Mouse (Mus musculus): ENCODE data around the gene Acsm5.

Acsm5 gene

DNA sequence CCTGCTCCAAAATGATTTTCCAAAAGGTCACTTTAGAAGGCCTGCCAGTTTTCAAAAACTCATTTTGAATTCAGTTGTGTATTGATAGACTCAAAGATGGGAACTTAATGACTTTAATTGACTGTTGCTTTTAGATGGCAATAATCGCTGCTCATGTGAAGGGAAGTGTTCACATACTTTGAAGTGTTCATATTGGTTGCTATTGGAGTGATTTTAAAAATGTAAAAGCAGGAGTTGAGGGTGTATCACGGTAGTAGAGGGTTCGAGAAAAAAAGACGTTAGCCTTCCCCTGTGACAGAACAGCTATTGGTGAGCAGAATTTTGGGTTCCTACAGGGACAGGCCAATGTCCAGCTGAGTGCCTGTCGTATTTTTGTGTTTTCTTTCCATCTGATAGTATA lies at the start of gene Acsm5:
TSS of gene Acsm5 (plus strand) at position 301 of the 400 bp plus-strand sequence.
- no peak for DNase-seq (ENCODE audit: low read depth, low spot score)

DNA sequence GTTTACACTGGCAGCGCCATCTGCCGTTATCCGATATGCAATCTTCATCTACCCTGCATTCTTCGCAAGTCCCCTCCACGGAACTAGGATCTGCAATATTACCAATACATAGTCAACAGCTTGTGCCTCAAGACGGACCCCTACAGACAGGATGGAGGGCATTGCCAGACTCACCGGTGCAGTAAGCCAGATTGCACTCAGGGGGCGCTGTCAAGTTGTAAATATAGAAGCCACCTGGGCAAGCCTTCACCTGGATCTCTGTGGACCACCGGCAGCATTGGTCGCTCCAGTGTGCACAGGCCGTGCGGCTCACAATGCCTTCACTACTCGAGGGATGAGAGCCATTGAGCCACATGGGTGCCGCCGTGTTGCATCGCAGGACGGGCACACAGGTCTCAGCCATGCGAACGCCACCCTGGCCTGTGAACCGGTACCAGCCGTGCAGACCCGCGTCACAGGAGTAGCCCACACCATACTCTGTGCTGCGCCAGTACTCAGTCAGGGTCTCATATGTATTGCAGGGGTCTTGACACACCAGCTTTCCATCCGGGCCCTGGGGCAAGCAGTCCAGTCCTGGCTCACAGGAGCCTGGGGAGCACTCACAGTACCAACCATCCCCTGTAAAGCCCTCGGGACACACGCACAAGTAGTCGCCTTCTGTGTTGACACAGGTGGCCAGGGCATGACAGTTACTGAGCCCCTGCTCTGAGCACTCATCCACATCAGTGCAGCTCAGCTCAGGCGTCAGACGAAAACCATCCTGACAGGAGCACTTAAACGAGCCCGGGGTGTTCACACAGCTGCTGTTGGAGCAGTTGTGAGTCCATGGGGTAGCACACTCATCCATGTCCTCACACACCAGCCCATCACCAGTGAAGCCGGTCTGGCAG lies 42.5 kb upstream of the Acsm5 start:
- no peak for DNase-seq (ENCODE audit: low read depth, low spot score)

DNA sequence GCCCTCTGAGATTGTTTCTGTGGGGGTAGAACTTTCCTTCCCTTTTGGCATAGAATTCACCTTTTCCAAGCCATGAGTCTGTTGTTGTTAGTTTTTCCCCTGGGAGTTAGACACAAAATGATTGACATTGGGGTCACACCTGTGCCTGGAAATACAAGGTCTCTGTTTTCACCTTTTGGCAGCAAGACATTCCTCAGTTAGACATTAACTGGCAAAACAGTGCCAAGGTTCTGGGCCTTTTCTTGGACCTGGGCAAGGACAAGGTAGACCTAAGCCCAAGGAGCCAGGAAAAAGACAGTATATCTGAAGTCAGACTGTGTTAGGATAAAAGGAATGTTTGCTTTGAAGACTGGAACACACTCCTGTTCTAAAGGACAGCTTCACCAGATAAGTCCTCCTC lies 40.0 kb upstream of the Acsm5 start, which contains the start of gene Umod:
TSS of gene Umod (minus strand) at position 27 of the 400 bp plus-strand sequence.
- no peak for DNase-seq (ENCODE audit: low read depth, low spot score)

DNA sequence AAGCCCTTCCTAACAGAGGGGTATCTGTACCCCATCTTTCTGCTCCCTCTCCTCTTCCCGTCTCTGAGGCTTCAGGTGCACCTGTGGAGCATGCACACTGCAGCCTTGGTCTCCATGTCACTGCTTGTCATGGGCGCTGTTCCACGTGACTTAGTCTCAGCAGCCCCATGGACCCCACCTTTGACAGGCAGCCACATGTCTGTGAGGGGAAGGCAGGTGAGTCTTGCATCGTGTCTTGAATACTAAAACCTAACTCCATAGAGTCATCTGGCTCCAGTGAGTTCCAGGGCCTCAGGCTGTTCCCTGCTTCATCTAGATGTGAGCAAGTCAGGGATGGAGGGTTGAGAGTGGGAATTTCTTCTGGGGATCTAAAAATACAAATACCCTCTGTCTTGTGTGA lies 35.1 kb upstream of the Acsm5 start:
- no peak for DNase-seq (ENCODE audit: low read depth, low spot score)

DNA sequence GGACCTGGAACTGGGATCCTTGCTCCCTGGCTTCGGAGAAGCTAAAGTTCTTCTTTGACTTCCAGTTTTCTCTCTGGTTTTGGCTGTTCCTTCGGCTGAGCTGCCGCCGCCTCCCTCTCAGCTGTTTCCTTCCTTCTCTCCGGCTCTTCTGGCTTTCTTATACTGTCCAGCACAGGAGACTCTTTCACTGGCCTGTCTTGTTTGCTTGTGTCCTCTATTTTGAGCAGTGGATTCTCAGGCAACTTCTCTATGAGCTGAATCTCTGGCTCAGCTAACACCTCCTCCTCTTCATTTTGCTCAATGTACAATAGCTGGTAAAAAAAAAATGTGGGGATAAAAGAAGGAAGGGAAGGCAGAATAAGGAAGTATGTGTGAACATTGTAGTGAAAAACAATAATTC lies 32.6 kb upstream of the Acsm5 start:
- DNase-seq (ENCODE audit: low read depth, low spot score), result no peak

DNA sequence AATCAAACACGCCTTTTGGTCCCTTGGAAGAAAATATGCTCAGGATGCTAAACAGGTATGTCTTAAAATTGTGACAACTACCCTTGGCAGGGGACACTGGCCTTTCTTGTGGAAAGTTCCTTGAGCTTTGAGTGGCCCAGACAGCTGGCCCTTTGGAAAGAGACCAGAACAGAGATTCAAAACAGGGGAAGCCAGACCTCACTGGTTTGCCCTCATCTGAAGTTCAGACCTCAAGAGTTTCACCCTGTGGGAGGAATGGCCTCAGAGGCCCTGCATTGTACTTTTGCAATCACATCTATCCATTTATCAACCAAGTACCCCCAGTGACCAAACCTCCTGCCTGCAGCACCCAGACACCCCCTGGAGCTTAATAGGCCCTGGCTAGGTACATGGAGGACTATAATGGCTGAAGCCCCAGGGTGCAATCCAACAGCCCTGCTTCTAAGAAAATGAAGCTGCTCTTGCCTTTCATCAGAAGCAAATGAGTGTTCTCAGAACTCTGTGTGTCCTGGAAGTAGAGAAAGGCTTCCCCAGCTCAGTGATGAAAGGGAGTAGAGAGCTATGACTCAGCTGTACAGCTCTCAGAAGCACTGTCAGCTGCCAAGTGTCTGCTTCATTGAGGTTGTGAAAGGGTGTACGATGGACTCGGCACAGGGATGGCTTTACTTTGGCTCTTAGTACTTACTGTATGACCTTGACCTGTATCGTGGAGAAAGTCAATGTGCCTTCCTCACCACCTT lies 29.1 kb upstream of the Acsm5 start:
- no peak for DNase-seq (ENCODE audit: low read depth, low spot score)

DNA sequence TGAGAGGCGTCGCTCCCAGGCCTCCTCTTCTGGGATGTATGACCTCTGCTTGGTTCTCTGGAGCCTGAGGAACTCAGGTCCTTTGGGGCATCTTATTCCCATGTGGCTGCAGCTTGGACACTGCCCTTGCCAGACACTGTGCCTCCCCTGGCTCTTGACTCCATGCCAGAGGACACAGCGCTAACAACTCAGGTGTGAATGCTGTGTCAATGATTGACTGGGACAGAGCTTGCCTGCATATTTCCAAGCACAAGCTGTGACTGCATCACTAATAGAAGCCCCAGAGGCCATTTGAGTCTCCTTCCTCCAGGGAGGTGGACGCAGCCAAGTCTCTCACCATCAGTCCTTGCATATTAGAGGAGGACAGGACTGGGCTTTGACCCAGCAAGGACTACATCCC lies 8.1 kb upstream of the Acsm5 start:
- DNase-seq (ENCODE audit: low read depth, low spot score), result no peak

DNA sequence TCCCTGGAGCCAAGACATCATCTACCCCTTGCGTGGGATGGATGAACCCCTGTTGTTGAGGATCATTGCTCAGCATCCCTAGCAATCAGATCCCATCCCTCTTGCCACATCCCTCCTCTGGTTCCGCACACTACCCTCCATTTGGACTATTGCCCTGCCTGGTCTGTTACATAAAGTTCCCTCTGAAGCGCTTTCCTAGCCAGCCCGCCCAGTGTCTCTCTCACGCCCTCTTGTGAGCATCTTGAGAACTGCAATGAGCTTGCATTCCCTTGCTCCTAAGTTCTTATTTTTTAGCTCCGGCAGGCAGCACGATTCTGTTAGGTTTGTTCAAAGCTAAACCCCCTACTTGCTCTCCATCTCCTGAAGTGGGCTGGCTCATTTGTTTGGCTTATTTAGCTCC lies 6.2 kb upstream of the Acsm5 start:
- peak; percentile 8 for DNase-seq (ENCODE audit: low read depth, low spot score)

DNA sequence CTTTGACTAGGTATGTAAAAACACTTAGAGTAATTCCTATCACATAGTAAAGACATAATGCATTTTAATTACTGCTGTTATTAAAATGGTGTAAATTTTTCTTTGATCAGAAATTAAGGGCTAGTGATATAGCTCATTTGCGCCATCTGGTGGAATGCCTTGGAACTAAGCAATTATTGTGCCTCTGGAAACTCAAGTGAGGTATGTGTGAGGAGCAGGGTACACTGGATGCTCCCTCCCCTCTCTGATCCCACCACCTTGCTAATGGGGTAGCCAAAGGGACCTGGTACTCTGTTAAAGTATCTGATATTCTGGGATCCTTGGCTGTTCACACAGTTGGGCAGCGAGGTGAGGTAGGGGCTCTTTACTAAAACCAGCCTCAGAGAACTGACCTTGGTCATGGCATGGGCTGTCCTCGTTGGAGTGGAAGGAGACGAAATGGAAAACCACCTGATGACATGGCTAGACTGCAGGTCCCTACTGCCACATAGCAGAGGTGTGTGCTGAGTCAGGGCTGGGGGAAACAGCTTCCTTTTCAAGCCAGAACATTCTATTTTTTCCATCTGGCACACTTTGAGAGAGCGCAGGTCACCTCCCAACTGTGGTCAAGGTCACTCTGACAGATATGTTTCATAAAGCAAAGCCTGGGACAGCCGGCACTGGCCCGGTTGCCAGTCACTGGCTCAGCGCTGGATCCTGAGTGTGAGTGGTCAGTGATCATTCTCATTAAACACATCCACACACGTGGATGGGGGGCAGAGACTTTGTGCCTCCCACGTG lies 3.6 kb upstream of the Acsm5 start:
- peak; percentile 55 for DNase-seq (ENCODE audit: low read depth, low spot score)

DNA sequence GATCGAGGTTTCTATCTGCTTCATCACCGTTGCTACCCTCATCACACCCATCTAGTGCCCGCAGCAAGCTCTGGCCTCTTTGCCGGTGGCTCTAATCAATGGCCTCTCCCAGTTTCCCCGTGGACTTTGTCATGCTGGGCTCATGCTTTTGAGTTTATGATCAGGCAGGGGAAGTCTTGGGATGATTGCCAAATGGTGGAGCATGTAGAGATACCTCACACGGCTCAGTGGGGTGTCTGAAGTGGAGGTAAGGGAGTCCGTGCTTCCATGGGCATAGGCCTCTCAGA lies 3.0 kb upstream of the Acsm5 start:
- no peak for DNase-seq (ENCODE audit: low read depth, low spot score)

DNA sequence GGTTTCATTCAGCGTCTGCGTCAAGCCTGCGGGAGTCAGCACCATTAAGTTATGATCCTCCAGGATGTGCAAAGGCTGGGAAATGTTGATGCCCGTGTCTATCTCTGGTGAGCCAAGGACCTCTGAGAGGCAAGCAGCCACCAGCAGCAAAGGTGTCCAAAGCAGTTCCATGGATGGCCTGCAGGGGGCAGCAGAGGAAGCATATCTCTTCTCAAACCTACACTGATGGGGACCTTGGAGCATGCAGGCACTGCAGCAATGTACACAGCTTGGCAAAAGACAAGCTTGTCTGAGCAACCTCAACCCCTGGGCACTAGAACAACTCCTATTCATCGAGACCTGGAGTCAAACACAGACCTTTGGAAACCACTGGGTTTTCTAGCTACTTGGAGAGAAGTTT lies 391 bp downstream of the Acsm5 start:
- peak; percentile 43 for DNase-seq (ENCODE audit: low read depth, low spot score)

DNA sequence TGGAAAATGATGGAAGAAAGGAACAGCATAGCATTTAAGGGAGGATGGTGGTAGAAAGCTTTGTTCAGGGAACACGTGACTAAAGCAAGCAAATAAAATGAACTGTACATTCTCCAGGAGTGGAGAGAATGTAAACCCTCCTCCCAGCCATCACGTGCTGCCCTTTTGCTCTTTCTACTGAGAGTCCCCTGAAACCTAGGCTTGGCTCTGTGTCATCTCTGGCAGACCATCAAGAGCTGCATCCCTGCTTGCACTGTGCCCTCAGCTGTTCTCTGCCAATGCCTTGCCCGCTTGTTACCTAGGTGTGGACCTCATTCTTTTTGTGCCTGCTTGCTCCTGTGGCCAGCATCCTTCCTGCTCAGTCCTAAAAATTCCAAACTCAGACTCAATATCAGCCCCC lies 2.6 kb downstream of the Acsm5 start:
- no peak for DNase-seq (ENCODE audit: low read depth, low spot score)

DNA sequence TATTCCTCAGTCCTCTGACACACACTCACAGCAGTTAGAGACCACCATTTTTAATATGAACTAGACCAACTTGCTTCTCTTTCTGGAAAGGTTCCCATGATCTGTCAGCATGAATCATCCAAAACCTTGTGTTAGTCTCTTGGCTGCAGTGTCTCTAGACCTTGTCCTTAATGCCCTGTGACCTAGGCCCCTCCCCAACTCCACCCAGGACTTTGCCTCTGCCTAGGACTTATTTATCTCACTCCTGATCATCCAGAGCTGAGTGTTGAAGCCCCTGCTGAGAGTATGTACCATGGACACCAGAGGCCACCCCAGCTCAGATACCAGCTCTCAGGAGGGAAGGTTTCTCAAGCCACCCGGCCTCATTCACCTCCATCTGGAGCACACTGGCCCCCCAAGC lies 3.1 kb downstream of the Acsm5 start:
- DNase-seq (ENCODE audit: low read depth, low spot score), result no peak

DNA sequence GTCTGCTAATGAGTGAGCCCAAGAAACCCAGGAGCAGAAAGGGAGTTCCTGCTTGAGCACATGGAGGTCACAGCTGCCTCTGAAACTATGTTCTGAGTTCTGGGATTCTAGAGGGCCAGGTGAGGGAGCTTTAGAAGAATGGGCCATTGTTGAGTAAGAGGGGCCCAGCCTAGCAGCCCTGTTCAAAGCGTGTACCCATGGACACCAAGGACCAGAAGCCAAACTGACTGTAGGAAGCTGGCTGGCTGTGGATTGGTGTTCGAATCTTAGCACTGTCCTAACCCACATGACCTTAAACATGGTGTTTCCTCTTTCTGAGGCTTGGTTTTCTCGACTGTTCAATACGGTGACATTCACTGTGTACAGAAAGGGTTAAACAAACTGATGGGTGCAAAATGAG lies 4.1 kb downstream of the Acsm5 start, which contains the start of gene Pdilt:
TSS of gene Pdilt (minus strand) at position 101 of the 400 bp plus-strand sequence.
- no peak for DNase-seq (ENCODE audit: low read depth, low spot score)

DNA sequence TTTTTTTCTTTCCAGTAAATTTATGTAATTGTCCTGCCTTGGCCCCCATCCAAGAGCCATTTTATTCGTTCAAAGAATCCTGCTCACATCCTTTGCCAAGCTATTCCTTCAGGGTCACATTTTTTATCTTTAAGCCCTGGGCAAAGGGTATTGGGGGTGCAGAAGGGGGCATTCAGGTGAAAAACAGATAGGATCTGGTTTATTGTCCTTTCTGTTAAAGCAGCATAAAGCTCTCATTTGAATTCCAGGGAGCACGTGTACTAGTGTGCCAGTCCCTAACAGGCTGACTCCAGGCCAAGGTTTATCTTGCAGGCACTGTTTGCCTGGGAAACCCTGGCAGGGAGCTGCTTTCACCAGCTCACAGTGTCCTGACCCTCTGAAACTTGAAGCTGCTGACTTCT lies 6.6 kb downstream of the Acsm5 start:
- DNase-seq (ENCODE audit: low read depth, low spot score), result no peak

DNA sequence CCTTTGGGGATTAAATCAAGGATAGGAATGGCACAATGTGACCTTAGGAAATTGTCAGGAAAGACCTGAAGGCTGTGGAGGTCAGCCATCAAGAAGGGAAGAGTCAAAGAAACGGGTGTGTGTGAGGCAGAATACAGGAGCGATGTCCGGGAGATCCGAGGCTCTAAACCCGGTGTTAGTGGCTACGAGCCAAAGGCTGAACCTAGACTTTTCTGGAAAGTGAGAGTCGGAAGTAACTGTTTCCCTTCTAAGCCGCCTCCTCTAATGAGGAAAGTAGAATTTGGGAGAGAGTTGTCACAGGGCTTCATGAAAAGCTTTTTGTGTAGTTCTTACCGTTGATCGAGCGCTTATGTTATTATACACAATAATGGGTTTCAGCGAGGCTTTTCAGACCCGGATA lies 7.2 kb downstream of the Acsm5 start:
- DNase-seq (ENCODE audit: low read depth, low spot score), result no peak

DNA sequence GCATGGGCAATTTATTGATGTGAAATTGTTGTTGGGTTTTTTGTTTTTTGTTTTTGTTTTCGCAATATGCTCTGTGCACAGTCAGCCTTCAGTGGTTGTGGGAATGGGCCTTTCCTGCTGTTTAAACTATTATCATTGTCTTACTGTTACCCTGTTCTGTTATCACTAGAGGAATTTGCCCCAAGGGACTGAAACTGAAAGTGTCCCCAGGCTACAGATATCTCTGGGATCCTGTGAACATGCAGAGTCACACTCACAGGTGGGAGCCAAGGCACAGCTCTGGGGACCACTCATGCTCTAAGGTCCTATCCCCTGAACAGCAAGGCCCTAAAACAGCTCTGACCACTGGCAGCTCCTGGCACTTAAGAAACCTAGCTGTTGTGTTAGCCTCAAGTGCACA lies 7.9 kb downstream of the Acsm5 start:
- DNase-seq (ENCODE audit: low read depth, low spot score), result no peak

DNA sequence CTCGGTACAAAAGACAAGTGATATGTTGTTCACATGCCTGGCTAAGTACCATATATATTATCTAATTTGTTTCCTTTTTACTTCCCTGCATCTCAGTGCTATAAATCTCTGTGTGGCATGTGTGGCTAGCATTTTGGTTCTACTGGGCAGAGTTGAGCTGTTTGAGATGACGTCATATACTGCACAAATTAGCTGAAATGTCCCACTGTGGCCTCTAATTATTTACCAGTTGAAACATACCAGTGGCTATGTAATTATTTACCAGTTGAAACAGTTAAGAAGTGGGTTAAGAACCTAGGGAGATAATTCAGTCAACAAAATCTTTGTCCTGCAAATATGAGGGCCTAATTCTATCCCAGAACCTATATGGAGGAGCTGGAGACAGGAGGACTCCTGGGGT lies 8.3 kb downstream of the Acsm5 start:
- DNase-seq (ENCODE audit: low read depth, low spot score), result no peak

DNA sequence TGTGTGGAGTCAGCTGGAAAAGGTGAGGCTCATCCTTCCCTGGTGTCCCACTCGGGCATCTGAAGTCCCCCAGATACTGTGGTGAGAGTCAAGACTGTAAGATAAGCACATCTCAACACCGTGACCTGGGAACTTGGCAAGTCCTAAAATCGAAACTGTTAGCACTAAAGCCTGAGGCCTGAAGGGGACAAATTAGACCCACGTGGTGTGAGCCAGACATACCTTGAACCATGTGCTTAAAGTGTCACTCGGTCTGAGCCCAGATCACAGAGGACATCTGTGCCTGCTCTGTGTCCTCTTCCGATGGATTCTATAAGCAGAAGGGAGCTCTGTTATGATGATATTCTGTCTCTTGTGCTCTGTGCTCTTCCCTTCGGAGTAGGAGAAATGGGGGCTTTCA lies 9.4 kb downstream of the Acsm5 start:
- no peak for DNase-seq (ENCODE audit: low read depth, low spot score)

DNA sequence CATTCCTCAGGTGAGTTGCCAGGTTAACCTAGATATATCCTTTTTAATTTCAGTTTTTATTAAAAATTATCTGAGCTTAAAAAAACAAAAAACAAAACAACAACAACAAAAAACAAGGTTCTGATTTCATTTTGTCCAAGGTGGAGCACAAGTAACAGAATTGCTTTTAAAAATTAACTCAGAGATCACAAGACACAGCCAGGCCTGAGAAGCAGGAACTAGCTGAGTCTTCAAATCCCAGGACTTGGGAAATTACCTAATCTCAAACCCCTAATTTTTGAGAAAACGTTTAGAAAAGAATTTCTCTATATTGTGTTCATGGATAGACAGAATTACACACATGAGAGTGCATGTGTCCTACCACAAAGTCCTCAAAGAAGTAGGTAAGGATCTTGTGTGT lies 13.7 kb downstream of the Acsm5 start:
- no peak for DNase-seq (ENCODE audit: low read depth, low spot score)

DNA sequence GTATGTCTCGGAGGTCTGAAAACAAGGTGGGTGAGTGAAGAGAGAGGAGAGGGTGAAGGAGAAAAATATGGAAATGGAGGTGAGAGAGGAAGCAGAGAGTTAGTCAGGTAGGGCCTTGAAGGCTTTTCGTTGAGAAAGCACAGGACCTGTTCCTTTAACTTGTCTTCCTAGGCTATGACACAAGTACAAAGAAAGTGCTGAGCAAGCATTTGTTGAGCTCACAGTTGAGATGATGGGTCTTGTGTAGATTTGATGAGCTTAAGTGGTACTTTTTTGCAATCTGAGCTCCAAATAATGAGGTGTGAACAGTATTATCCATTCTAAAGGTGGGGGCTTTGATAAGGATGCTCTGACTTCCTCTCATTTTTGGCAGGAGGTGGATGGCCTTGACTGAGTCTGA lies 15.1 kb downstream of the Acsm5 start:
- DNase-seq (ENCODE audit: low read depth, low spot score), result no peak

DNA sequence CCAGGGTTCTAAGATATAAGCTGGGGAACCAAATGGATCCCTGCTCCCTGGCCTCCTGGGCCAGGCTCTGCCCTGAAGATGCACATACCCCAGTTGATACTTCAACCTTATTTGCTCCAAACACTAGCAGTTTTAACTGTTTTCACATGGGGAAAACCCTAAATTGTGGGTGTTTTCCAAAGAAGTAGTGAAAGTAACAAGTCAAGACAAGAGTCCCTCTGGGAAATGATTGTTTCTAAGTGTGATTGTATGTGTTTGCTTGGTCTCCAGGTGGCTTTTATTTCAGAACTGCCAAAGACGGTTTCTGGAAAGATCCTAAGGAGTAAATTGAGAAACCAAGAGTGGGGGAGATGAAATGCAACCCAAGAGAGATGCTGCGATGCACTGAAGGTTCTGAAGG lies 23.2 kb downstream of the Acsm5 start:
- no peak for DNase-seq (ENCODE audit: low read depth, low spot score)
